Mouse (Mus musculus) ES-E14 (cell line): ENCODE results near the gene Orm3. TPM values are rescaled to one million over a fixed set of nuclear protein-coding genes. Genes with fewer than 3 reads are reported as not detected.

Experiments used
- DNase-seq: peaks from one replicate; pipeline ENCODE4 v3.0.0-alpha.2; 2013; ENCODE audit warnings: low read depth, low spot score
- H3K27ac ChIP-seq: 2 replicates; pipeline ENCODE4 v1.5.1; 2012; ENCODE audit warnings: low read depth, mild to moderate bottlenecking, low read length, moderate library complexity, mixed read lengths; ENCODE audit not compliant: poor library complexity, insufficient read depth, severe bottlenecking
- H3K36me3 ChIP-seq: 2 replicates; pipeline ENCODE4 v1.6.1; 2012; ENCODE audit warnings: mild to moderate bottlenecking, low read length, moderate library complexity, mixed read lengths; ENCODE audit not compliant: control insufficient read depth, poor library complexity, insufficient read depth, severe bottlenecking
- H3K4me1 ChIP-seq, 2 experiments: fragments of 150-350 bp in 1 of 2; sonication (generic) in 1 of 2; 2 replicates each; pipeline ENCODE4 v1.6.1; 2012; ENCODE audit warnings: low read length in 2 of 2, mild to moderate bottlenecking in 1 of 2, mixed read lengths in 1 of 2; ENCODE audit not compliant: control insufficient read depth in 2 of 2, insufficient read depth in 2 of 2, poor library complexity in 1 of 2
- H3K4me3 ChIP-seq, 2 experiments: fragments of 150-350 bp in 1 of 2; sonication (generic) in 1 of 2; 2 replicates each; pipeline ENCODE4 v1.5.1; 2012; ENCODE audit warnings: low read length in 2 of 2, low read depth in 1 of 2, mild to moderate bottlenecking in 1 of 2, mixed read lengths in 1 of 2; ENCODE audit not compliant: insufficient read depth in 1 of 2, poor library complexity in 1 of 2, severe bottlenecking in 1 of 2
- H3K9ac ChIP-seq: 2 replicates; pipeline ENCODE4 v1.6.1; 2012; ENCODE audit warnings: low read depth, mild to moderate bottlenecking, low read length, mixed read lengths; ENCODE audit not compliant: poor library complexity, insufficient read depth, severe bottlenecking
- H3K9me3 ChIP-seq: fragments of 150-350 bp; sonication (generic); 2 replicates; pipeline ENCODE4 v1.6.1; 2012; ENCODE audit warnings: low read depth, mild to moderate bottlenecking, low read length; ENCODE audit not compliant: control insufficient read depth, insufficient read depth
- CHD2 ChIP-seq: IDR thresholded peaks from 2 replicates; pipeline ENCODE4 v1.6.1; 2014; ENCODE audit warnings: mild to moderate bottlenecking, low read depth, low read length, inconsistent platforms
- HCFC1 ChIP-seq: IDR thresholded peaks from 2 replicates; pipeline ENCODE4 v1.6.1; 2012; ENCODE audit warnings: low read length, inconsistent platforms, borderline replicate concordance; ENCODE audit not compliant: insufficient read depth
- MAFK ChIP-seq: IDR thresholded peaks from 2 replicates; pipeline ENCODE4 v1.6.1; 2014; ENCODE audit warnings: mild to moderate bottlenecking, low read depth, low read length, inconsistent platforms; ENCODE audit not compliant: insufficient read depth
- ZC3H11A ChIP-seq: IDR thresholded peaks from 2 replicates; pipeline ENCODE4 v1.6.1; 2012; ENCODE audit warnings: low read depth, mild to moderate bottlenecking, inconsistent platforms, low read length, borderline replicate concordance
- ZNF384 ChIP-seq: IDR thresholded peaks from 2 replicates; pipeline ENCODE4 v1.6.1; 2012; ENCODE audit warnings: low read depth, low read length, inconsistent platforms
- in situ Hi-C, 2 experiments: fragments of 600-800 bp; cut with MboI; formaldehyde crosslinking; loops; one replicate each; pipeline ENCODE4 v1.15.1; 2025; ENCODE audit warnings: low sequenced_read_pairs in 2 of 2, inconsistent platforms in 1 of 2; ENCODE audit not compliant: unreplicated experiment in 2 of 2
- total RNA-seq: library from RNA; depleted of rRNA; stranded (reverse); fragments of 300-350 nt; gene quantifications from 2 replicates; pipeline ENCODE4 v1.2.3, GENCODE M21; 2012

Orm3 gene
- total RNA-seq, 1 experiment = not detected

DNA sequence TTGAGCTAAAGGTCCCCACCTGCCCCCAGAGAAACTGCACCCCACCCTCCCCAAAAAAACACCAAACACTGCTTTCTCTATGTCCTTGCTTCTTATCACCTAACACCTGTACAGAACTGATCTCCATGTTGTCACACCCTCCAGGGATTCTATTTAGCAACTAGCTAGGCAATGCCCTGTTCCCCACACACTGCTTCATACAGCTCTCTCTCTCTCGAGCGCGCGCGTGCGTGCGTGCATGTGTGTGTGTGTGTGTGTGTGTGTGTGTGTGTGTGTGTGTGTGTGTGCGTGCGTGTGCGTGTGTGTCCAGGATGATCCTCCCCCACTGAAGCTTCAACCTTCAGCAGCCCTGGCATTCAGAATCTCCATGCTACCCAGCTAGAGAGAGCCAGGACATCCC, 46.1 kb downstream of the Orm3 start:
- Histone ChIP-seq H3K4me1 (peaks cover 3 to 8% of the 10 kb centered on the region in 2 experiments; a peak in 1 of 4 replicates), H3K4me3 (no peak overlapping the region), H3K36me3 (no peaks in the 10 kb centered on the region), H3K9me3 (no peaks in the 10 kb centered on the region), H3K9ac (no peak overlapping the region), H3K27ac (no peak overlapping the region)
- TF ChIP-seq CHD2 (no peak), ZC3H11A (no peak), ZNF384 (no peak), MAFK (no peak), HCFC1 (no peak)
- in situ Hi-C loops = no loop called here
- DNase-seq = no peak

DNA sequence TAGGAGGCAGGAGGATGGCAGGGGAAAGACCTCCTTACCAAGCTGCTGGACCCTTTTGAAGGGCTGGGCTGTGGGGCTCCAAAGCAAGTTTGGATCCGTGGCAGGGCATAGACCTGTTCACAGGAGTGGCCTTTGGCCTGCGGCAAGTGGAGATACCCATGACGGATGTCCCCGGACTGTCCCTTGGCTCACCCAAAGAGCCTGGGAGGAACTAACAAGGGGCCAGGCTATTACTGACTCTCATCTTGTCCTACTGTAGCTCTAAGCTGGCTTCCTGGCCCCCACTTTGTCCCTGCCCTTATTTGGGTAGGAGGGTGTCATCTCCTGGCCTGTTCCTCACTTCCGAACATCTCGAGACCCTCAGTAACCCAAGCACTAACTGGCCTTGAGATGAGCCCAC, 46.6 kb downstream of the Orm3 start:
- no peak overlapping the region for H3K9ac ChIP-seq
- in situ Hi-C loops = no loop called here
- no peak overlapping the region for H3K4me3 ChIP-seq
- DNase-seq = no peak
- H3K4me1 ChIP-seq = peaks cover 3 to 8% of the 10 kb centered on the region in 2 experiments; a peak in 1 of 4 replicates
- TF ChIP-seq CHD2 (no peak), ZNF384 (no peak), ZC3H11A (no peak), MAFK (no peak), HCFC1 (no peak)
- H3K9me3 ChIP-seq = no peaks in the 10 kb centered on the region
- no peak overlapping the region for H3K27ac ChIP-seq
- H3K36me3 ChIP-seq = no peaks in the 10 kb centered on the region

DNA sequence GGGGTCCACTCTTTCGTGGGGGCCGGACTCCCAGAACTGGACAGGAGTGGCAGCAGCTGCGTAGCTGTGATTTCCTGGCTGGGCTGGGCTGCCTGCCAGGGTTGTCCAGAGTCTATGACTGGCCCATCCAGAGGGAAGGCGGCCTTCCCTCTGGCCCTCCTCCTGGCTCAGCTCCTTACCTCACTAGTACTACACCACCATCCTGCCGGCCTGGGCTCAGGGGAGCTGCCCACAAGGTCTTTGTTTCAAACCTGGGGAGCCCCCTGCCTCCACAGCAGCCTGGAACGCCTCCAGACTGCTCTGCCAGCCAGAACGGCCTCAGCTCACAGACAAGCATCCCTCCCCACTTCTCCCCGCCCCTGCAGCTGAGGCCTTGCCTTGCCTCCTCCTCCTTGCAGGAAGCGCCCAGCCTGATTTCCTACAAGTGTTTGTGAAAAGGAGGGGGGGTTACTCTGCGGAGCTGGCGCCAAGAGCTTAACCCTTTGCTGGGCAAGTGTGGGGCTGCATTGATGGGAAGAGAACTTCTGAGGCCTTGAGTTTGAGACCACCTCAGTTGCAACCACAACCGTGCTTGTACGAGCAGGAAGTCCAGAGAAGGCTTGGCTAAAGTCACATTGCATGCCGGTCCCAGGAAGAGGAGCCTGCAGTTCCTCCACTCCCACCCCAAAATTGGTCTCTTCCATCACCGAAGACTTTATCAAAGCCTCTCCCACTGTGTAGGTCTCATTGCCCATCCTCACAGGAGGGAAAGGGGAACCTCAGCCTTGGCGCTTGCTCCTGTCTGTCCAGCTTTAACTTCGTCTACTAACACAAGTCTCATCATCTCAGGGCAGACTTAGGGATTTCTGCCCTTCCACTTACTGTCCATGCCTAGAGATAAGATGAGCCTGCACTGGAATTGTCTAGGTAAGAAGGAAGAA, 47.3 kb downstream of the Orm3 start, which contains the start of gene Akna:
TSS of gene Akna (minus strand) at position 315 of the 920 bp plus-strand sequence.
- Histone ChIP-seq H3K4me3 (no peak within 1 kb of the TSS), H3K27ac (no peak within 1 kb of the TSS), H3K4me1 (peaks cover 3 to 8% of the 10 kb centered on the region in 2 experiments; a peak in 1 of 4 replicates), H3K36me3 (no peaks in the 10 kb centered on the region), H3K9ac (no peak within 1 kb of the TSS; the same call in 1 of the 2 replicates), H3K9me3 (no peaks in the 10 kb centered on the region)
- no peak for TF ChIP-seq MAFK
- TF ChIP-seq HCFC1 = no peak
- no peak for TF ChIP-seq ZNF384
- TF ChIP-seq ZC3H11A = no peak
- TF ChIP-seq CHD2 = no peak
- DNase-seq = no peak
- in situ Hi-C loops = no loop called here

DNA sequence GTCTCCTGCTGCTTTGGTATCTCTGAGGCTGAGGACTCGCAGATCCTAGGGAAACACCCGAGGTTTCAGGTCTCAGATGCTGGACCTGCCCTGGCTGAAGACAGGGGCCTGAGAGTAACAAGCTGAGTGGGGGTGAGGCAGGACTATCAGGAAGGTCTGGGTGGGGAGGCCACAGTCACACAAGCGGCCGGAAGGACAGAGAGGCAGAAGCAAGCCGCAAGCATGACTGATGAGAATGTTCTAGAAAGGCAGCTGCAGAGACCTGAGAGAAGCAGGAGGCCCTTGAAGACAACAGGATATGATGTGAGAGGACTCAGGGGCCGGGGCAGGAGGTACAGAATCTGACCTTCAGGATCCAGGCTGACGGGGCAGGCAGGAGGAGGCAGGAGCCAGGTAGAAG, 48.2 kb downstream of the Orm3 start:
- no peaks in the 10 kb centered on the region for H3K36me3 ChIP-seq
- H3K4me1 ChIP-seq = peaks cover 3 to 12% of the 10 kb centered on the region in 2 experiments; a peak in 1 of 4 replicates
- in situ Hi-C loops = no loop called here
- H3K9ac ChIP-seq = no peak overlapping the region
- H3K4me3 ChIP-seq = no peak overlapping the region
- no peak for TF ChIP-seq ZC3H11A
- no peak for TF ChIP-seq ZNF384
- no peak for TF ChIP-seq CHD2
- no peak for TF ChIP-seq MAFK
- no peak for TF ChIP-seq HCFC1
- no peaks in the 10 kb centered on the region for H3K9me3 ChIP-seq
- DNase-seq = no peak
- H3K27ac ChIP-seq = no peak overlapping the region
